Mouse (Mus musculus): Measurements from ENCODE around the gene Ccdc97.
"Not testable (repeated sequence)": the region's sequence is repeated elsewhere in the genome, so short reads cannot be mapped to it uniquely, and the experiment has no call there.

Ccdc97 gene

DNA sequence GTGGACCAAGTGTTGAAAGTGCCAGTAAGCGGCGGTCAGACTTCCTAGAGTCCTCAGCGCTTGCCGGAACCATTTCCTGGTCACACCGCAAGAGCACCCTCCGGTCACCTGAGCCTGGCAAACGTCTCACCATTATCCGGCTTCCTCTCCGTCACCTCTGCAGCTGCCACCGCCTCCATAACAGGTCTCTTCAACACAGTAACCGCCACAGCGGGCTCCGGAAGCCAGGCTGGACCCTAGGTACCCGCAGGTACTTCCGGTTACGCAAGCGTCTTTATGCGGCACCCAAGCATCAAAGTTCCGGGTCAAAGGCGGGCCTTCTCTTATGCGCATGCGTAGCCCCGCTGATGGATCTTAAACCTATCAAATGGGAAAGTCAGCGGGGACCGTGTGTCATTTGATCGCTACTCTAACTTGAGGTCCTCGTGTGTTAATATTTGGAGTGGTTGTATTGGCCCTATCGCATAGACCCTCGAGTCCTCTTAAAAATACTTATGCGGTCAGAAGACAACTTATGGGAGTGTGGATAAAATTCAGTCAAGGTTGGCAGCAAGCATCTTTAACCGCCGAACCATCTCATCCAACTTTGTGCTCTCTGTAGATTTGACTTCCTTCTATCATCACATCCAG is at the start of gene Ccdc97:
Gene Ccdc97, minus strand, starts transcription at position 301 of the 630 bp plus-strand sequence.
- DNase-seq (ENCODE audit: low read depth, low spot score): peak; percentile 95

DNA sequence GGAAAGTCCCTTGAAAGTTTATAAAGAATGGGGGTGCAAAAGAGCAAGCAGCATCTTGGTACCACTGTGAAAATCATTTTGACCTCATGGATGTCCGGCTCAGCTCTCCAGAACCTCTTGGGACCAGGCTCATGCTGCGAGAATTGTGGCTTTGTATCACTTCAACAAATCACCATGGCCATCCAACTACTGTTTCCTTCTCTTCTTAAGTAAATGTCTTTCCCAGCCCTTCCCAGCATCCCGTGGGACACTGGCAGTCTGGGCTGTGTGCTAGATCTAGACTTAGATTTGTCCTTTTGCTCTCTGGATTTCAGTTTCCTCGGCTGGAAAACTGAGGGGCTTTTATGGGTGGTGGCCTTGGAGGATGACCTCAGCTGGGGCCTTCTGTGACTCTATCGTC is 49.3 kb upstream of the Ccdc97 start:
- no peak for DNase-seq (ENCODE audit: low read depth, low spot score)

- no peak for DNase-seq (ENCODE audit: low read depth, low spot score)
Measured at GRCm38 (mm10) chr7:25766108-25766507, 47.2 kb upstream of the Ccdc97 start.

- no peak for DNase-seq (ENCODE audit: low read depth, low spot score)
Measured at GRCm38 (mm10) chr7:25764221-25764620, 45.3 kb upstream of the Ccdc97 start.

DNA sequence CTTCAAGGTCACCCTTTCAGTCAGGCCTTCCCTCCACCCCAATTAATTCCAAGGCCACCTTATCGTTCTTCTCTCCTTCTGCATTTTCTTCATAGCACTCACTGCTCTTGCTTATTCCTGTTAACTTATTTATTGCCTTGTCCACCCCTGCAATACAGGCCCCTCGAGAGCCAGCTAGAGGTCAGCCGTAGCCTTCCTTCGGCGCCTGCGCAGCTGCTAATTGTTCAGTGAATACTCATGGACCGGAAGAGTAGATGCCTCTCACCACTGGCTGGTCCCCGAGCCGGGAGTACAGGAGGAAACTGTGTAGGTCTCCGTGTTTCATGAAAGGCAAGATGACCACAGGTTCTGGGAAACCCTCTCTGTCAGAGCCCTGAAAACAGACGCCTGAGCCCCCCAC is 44.8 kb upstream of the Ccdc97 start:
- no peak for DNase-seq (ENCODE audit: low read depth, low spot score)

DNA sequence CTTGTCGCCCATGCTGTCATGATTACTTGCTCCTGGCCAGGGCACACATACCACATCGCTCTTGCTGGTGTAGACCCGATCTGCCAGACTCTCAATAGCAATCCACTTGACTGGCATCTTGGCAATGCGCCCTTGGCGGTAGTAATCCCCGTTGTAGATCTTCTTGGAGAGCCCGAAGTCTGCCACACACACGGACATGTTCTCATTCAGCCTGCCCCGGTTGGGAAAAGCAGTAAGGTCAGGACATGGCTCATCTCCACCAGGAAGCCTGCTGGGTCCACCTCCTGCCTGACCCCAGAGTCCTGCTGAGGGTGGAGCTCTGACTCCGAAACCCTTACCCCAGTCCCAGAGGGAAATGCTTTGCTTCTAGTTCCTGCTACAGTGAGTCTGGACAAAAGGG is 42.5 kb upstream of the Ccdc97 start:
- no peak for DNase-seq (ENCODE audit: low read depth, low spot score)

GRCm38 (mm10) chr7:25756011-25756410 is 37.1 kb upstream of the Ccdc97 start:
- DNase-seq (ENCODE audit: low read depth, low spot score): peak; percentile 52

DNA sequence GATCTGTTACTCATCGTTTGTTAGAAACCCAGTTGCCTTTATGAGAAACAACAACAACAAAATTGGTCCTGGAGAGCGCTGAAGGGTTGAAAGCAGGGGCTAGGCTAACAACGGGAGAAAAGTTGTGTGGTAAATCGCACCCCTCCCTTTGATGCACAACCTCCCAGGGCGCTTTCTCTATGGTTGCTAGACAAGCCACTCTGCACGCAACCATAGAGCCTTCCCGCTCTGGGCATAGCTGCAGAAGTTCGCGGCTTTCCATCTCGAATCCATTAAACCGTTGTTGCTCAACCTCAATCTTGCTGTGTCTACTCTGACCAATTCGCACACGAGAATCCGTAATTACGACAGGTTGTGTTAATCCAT is 36.6 kb upstream of the Ccdc97 start:
- DNase-seq (ENCODE audit: low read depth, low spot score): no peak

- DNase-seq (ENCODE audit: low read depth, low spot score): peak; percentile 100
Measured at GRCm38 (mm10) chr7:25754738-25755467, 36.0 kb upstream of the Ccdc97 start, which contains the start of gene Hnrnpul1. Gene Hnrnpul1, minus strand, starts transcription at chr7:25754757.

DNA sequence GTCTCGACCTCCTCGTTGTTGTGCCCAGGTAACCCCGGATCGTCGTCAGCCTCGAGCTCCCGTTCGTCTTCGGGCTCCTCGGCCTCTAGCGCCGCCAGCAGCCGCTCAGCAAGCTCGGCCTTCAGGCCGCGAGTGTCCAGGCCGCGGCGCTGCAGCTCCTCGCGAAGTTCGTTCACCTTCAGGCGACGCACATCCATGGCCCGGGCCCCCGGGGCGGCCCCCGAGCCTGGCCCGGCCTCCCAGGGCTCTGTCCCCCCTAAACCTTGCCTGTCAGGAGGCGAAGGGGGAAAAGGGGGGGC is 35.5 kb upstream of the Ccdc97 start:
- no peak for DNase-seq (ENCODE audit: low read depth, low spot score)

DNA sequence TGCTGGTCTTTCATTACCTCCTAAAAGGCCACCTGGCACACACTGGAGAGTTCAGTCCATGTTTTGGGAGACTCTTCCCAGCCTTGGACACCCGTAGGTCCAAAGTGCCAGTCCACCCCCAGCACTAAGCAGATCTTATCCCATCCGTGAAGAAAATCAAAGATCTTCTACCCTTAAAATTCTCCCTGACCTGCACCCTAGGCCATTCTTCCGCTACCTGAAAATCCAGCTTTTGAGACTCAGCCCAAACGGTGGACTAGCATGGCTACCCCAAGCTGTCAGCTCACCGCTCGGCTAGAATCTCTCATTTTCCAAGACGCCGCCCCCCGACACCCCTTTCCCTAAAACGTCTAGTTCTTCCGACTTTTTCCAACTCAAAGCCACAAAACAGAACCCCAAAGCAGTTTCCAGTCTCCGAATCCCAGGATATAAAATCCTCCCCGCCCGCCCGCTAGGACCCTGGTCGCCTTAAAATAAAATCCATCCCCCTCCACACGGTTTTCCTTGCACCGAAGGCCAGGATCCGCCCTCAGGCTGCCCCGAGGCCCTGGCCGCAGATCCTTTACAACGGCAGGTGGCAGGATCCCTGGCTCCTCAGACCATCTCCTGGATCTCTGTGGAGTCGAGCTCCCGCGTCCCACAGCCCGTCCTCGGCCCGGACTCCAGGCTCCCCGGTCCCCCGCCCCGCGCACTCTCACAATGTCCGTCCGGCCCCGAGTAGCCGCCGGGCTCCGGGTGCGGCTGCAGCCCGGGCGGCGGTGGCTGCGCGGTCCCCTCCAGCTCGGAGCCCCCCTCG is 35.0 kb upstream of the Ccdc97 start:
- no peak for DNase-seq (ENCODE audit: low read depth, low spot score)

DNA sequence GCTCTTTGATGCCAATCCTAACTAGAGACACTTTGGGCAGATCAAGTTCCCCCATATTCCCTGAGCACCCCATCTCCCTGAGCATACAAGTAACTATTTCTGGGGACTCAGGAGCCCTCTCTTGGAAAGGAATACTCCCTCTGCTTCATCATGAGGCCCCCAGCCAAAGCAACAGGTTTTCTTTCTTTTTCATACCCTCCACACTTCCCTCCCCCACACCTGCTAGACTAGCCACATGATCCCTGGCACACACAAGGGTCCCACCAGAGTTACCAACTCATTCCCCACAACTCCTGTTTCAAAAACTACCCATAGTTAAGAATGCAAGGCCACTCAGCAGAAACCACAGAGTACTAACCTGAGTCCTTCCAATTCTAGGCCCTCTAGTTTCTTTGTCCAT is 34.2 kb upstream of the Ccdc97 start:
- no peak for DNase-seq (ENCODE audit: low read depth, low spot score)

DNA sequence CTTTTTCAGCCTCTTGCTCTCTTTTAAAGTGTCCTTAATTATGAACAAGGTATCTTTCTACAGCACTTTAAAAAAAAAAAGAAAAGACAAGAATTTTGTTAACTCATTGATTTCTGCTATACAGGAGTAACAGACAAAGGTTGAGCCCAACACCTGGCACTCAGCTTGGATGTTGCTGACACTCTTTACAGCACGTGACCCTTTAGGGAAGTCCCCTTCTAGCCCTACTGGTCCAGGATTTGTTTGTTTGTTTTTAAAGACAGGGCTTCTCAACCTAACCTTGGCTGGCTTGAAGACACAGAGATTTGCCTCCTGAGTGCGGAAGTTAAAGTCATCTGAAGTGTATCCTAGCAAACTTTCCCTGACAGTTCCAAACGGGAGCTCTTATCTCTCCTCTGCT is 28.0 kb upstream of the Ccdc97 start:
- DNase-seq (ENCODE audit: low read depth, low spot score): no peak

DNA sequence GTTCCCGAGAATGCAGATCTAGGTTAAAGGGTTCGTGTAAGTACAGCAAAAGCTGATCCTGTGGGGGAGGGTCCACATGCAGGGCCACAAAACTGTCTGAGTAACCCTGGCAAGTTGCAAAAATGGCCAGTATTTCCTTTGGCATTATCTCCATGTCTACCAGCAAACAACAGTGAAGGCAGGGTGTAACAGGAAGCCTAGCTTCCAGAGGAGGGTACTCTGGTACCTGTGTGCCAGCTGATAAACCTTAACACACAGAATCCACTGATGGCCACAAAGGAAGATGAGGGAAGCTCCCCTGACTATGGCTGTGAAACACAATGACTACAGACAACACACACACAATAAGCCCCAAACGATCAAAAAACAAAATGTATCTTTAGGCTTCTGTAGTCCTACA is 19.4 kb upstream of the Ccdc97 start:
- DNase-seq (ENCODE audit: low read depth, low spot score): no peak

DNA sequence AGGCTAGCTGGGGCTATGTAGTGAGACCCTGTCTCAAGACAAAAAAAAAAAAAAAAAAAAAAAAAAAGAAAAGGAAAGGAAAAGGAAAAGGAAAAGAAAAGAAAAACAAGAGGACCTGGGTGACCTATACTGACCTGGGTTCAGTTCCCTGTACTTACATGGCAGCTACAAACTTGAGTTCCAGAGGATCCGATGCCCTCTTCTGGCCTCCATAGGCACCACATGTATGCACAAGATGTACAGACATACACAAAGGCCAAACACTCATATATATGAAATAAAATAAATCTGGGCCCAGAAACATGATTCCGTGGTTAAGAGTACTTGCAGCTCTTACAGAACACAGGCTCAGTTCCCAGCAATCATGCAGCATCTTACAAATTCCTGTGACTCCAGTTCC is 18.0 kb upstream of the Ccdc97 start:
- no peak for DNase-seq (ENCODE audit: low read depth, low spot score)

DNA sequence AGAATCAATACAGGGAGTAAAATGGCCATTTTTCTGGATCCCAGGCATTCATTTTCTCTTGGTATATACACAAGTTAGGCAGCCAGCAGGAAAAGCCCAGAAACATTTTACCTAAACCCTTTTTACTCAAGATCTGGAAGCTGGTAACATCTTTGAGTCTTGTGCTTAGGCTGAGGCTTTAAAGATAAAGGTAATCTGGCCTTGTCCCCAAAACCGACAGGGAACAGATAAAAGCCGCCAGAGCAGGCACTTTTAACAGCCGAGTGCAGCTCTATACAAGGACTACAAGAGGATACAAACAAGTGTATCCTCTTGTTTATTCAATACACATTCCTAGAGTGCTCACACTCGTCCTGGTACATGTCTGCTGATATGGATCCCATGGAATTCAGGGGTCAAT is 16.1 kb upstream of the Ccdc97 start:
- no peak for DNase-seq (ENCODE audit: low read depth, low spot score)

DNA sequence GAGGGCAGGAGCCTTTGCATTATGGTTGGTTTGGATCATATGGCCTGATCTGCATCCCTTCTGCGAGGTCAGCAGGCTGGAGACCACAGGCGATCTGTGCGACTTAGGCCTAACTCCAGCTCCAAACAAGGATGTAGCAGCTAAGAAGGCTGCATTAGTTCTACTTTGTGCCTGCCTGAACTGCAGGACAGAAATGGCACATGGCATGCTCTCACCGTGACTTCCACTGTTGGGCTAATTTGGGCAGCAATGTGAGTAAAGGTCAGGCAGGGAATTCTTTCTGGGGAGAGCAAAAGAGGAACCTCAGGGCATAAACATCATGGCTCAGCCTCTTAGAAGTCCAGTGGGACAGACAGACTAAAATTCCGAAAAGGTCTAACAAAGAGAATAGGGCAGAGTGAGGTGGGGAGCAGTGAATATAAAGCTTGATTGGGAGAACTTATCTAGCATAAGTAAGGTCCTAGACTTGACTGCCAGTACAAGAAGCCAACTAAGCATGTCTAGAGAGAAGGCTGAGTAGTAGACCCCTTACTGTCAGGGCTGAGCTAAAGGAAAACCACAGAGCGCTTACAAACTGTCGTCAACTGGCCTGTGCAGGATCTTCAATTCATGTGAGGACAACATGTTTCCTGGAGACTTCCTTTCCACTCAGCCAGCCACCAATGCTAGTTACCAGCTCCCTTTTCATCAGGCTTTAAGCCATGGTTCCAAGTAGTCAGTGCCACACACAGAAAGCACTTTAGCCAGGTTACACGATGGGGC is 12.6 kb upstream of the Ccdc97 start:
- no peak for DNase-seq (ENCODE audit: low read depth, low spot score)

DNA sequence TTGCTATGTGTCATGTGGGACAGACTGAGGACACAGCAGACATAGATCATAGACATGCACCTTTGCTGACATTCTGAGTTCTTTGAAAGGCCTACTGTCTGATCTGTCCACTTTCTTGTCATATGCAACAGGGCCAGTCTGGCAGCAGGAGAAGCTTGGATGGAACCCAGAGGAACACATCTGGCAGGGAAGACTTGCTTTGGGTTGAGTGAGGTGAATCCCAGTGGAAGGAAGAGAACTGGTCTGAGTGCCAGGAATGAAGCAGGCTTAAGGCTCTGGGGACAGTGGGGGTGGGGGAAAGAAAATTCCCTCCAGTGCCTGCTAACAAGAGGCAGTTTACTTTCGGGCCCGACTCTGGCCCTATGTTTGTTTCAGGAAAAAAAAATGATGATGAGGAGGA is 11.0 kb upstream of the Ccdc97 start:
- DNase-seq (ENCODE audit: low read depth, low spot score): no peak

GRCm38 (mm10) chr7:25729396-25729795 is 10.5 kb upstream of the Ccdc97 start:
- DNase-seq (ENCODE audit: low read depth, low spot score): no peak

DNA sequence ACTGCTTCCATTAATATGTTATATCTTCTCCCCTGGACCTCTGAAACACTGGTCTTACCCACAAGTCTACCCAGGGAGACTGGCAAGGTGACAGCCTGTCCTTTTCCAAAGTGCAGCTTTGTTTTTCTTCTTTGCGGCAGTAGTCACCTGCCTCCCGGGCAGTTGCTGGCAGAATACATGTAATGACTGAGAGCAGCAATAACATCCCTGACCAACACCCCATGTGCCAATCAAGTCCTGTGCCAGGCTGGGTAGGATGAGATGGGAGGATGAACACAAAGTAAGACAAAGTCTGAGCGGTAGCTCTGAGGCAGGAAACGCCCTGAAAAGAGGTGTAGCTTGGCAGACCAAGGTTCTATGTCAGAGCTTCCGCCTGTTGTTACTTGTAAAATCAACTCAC is 8.9 kb upstream of the Ccdc97 start:
- no peak for DNase-seq (ENCODE audit: low read depth, low spot score)

DNA sequence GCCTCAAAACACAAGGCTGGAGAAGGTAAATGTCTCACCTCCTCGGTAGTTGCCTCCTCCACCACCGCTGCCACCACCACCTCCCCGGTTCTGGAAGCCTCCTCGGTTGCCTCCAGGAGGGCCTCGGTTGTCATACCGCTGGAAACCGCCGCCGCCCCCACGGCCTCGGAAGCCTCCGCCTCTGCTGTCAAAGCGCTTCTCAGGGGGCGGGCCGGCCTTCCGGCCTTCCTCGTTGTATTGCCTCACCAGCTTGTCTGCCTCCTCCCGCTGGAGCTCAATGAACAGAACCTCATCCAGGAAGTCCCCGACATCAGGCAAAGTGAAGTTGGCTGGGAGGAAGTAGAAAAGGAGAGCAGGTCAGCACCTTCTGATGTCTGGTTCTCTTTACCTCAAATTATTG is 7.0 kb upstream of the Ccdc97 start:
- no peak for DNase-seq (ENCODE audit: low read depth, low spot score)

GRCm38 (mm10) chr7:25721776-25722175 is 2.9 kb upstream of the Ccdc97 start:
- DNase-seq (ENCODE audit: low read depth, low spot score): not testable (repeated sequence)
